Mouse (Mus musculus): Measurements from ENCODE around the gene Capn7. TPM values are rescaled to one million over a fixed set of nuclear protein-coding genes. Genes with fewer than 3 reads are reported as not detected.

Capn7 gene
- polyA plus RNA-seq, 1 experiment, result 6.7 TPM

DNA sequence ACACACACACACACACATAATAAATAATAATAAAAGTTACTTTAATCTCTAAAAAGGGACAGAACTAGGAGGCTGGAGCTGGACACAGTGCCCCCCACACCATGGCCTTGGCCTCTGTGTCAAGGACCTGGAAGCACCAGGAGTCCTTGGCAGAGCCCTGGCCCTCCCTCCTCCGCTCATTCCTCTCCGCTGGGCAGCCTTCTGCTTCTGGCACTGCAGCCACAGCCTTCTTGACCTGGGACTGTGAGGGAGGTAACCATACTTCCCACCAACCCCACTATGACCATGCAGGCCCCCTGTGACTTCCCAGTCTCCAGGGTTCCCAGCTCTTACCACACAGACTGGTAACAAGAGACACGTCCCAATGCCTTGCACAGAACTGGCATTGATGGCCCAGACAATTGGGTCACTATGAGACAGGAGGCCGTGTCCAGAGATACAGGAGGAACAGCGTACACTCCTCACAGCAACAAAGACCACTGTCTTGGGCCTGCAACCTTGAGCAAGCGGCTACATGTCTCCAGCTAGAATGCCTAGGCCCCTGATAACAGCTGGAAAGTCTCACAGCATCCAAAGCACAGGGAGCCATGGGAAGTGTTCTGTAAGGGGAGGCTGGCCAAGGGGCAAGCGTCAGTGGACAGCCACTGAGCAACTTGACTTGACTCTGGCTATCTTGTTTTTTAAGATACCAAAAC lies 57.6 kb downstream of the Capn7 start:
- H3K4me3 ChIP-seq (ENCODE audit: insufficient read depth, poor library complexity, severe bottlenecking), result no peak overlapping the region
- no peaks in the 10 kb centered on the region for H3K79me3 ChIP-seq (ENCODE audit: low read depth)
- H3ac ChIP-seq (ENCODE audit: control insufficient read depth, insufficient read length, low read depth), result no peak overlapping the region
- H3K36me3 ChIP-seq (ENCODE audit: control insufficient read depth, insufficient read depth), result no peaks in the 10 kb centered on the region
- no peaks in the 10 kb centered on the region for H3K79me2 ChIP-seq (ENCODE audit: control insufficient read depth, insufficient read depth)
- no peaks in the 10 kb centered on the region for H3K27me3 ChIP-seq (ENCODE audit: control insufficient read depth, insufficient read depth, insufficient read length)
- TF ChIP-seq CEBPB (IDR thresholded peaks at IDR 0.05; ENCODE audit: low read depth) (no peak), USF1 (IDR thresholded peaks at IDR 0.05; ENCODE audit: low read depth) (no peak), CTCF (IDR thresholded peaks at IDR 0.05; ENCODE audit: control insufficient read depth, insufficient read depth, insufficient read length) (no peak), MYOG (IDR thresholded peaks at IDR 0.05; ENCODE audit: control insufficient read depth, extremely low read depth, insufficient read length) (no peak), MYOD1 (IDR thresholded peaks at IDR 0.05; ENCODE audit: control insufficient read depth, insufficient read length, low read depth) (no peak), FOSL1 (IDR thresholded peaks at IDR 0.05; ENCODE audit: insufficient read depth, low read length, poor library complexity, severe bottlenecking) (no peak), MAX (IDR thresholded peaks at IDR 0.05) (no peak)

GRCm38 (mm10) chr14:31394822-31395532 lies 58.5 kb downstream of the Capn7 start:
- no peaks in the 10 kb centered on the region for H3K79me3 ChIP-seq (ENCODE audit: low read depth)
- H3K27me3 ChIP-seq (ENCODE audit: control insufficient read depth, insufficient read depth, insufficient read length), result no peaks in the 10 kb centered on the region
- no peak overlapping the region for H3ac ChIP-seq (ENCODE audit: control insufficient read depth, insufficient read length, low read depth)
- TF ChIP-seq MAX (IDR thresholded peaks at IDR 0.05) (no peak), FOSL1 (IDR thresholded peaks at IDR 0.05; ENCODE audit: insufficient read depth, low read length, poor library complexity, severe bottlenecking) (no peak), MYOG (IDR thresholded peaks at IDR 0.05; ENCODE audit: control insufficient read depth, extremely low read depth, insufficient read length) (no peak), CEBPB (IDR thresholded peaks at IDR 0.05; ENCODE audit: low read depth) (no peak), CTCF (IDR thresholded peaks at IDR 0.05; ENCODE audit: control insufficient read depth, insufficient read depth, insufficient read length) (no peak), USF1 (IDR thresholded peaks at IDR 0.05; ENCODE audit: low read depth) (no peak), MYOD1 (IDR thresholded peaks at IDR 0.05; ENCODE audit: control insufficient read depth, insufficient read length, low read depth) (no peak)
- no peaks in the 10 kb centered on the region for H3K36me3 ChIP-seq (ENCODE audit: control insufficient read depth, insufficient read depth)
- H3K79me2 ChIP-seq (ENCODE audit: control insufficient read depth, insufficient read depth), result no peaks in the 10 kb centered on the region
- H3K4me3 ChIP-seq (ENCODE audit: insufficient read depth, poor library complexity, severe bottlenecking), result no peak overlapping the region

DNA sequence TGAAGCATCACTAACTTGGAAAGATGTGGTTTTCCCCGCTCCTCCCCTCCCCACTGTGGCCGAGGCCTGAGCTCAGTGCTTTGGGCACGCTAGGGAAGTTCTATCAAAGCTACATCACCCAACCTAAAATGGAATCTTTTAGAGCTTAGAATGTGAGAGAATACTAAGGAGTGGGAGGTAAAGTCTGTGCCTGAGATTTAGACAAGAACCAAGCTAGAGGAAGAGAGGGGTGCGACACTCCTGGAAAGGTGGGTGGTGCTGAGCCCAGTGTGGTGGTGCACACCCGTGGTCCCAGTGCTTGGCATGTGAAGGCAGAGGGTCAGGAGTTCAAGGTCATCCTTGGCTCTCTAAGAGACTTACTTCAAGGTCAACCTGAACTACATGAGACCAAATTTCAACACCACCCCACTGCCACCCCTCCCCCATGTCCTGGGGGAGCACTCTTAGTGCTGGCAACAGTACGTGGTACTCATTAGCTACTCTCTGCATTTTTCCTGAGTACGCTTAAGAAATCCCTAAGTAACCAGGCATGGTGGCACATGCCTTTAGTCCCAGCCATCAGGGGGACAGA lies 59.3 kb downstream of the Capn7 start:
- Histone ChIP-seq H3ac (ENCODE audit: control insufficient read depth, insufficient read length, low read depth) (no peak overlapping the region), H3K36me3 (ENCODE audit: control insufficient read depth, insufficient read depth) (no peaks in the 10 kb centered on the region), H3K79me2 (ENCODE audit: control insufficient read depth, insufficient read depth) (no peaks in the 10 kb centered on the region), H3K4me3 (ENCODE audit: insufficient read depth, poor library complexity, severe bottlenecking) (no peak overlapping the region), H3K79me3 (ENCODE audit: low read depth) (no peaks in the 10 kb centered on the region), H3K27me3 (ENCODE audit: control insufficient read depth, insufficient read depth, insufficient read length) (no peaks in the 10 kb centered on the region)
- no peak for TF ChIP-seq CEBPB (IDR thresholded peaks at IDR 0.05; ENCODE audit: low read depth)
- TF ChIP-seq MYOG (IDR thresholded peaks at IDR 0.05; ENCODE audit: control insufficient read depth, extremely low read depth, insufficient read length), result no peak
- no peak for TF ChIP-seq USF1 (IDR thresholded peaks at IDR 0.05; ENCODE audit: low read depth)
- TF ChIP-seq MAX (IDR thresholded peaks at IDR 0.05), result no peak
- no peak for TF ChIP-seq MYOD1 (IDR thresholded peaks at IDR 0.05; ENCODE audit: control insufficient read depth, insufficient read length, low read depth)
- no peak for TF ChIP-seq CTCF (IDR thresholded peaks at IDR 0.05; ENCODE audit: control insufficient read depth, insufficient read depth, insufficient read length)
- no peak for TF ChIP-seq FOSL1 (IDR thresholded peaks at IDR 0.05; ENCODE audit: insufficient read depth, low read length, poor library complexity, severe bottlenecking)

- Histone ChIP-seq H3K36me3 (ENCODE audit: control insufficient read depth, insufficient read depth) (no peaks in the 10 kb centered on the region), H3K79me3 (ENCODE audit: low read depth) (no peaks in the 10 kb centered on the region)
- TF ChIP-seq MAX (IDR thresholded peaks at IDR 0.05) (no peak), USF1 (IDR thresholded peaks at IDR 0.05; ENCODE audit: low read depth) (no peak), MYOD1 (IDR thresholded peaks at IDR 0.05; ENCODE audit: control insufficient read depth, insufficient read length, low read depth) (no peak), MYOG (IDR thresholded peaks at IDR 0.05; ENCODE audit: control insufficient read depth, extremely low read depth, insufficient read length) (no peak), CTCF (IDR thresholded peaks at IDR 0.05; ENCODE audit: control insufficient read depth, insufficient read depth, insufficient read length) (no peak), CEBPB (IDR thresholded peaks at IDR 0.05; ENCODE audit: low read depth) (no peak), FOSL1 (IDR thresholded peaks at IDR 0.05; ENCODE audit: insufficient read depth, low read length, poor library complexity, severe bottlenecking) (no peak)
Measured at GRCm38 (mm10) chr14:31396428-31396827, 60.0 kb downstream of the Capn7 start.

GRCm38 (mm10) chr14:31397353-31397752 lies 60.9 kb downstream of the Capn7 start:
- Histone ChIP-seq H3K36me3 (ENCODE audit: control insufficient read depth, insufficient read depth) (no peaks in the 10 kb centered on the region), H3ac (ENCODE audit: control insufficient read depth, insufficient read length, low read depth) (no peak overlapping the region), H3K4me3 (ENCODE audit: insufficient read depth, poor library complexity, severe bottlenecking) (no peak overlapping the region), H3K79me3 (ENCODE audit: low read depth) (no peaks in the 10 kb centered on the region), H3K27me3 (ENCODE audit: control insufficient read depth, insufficient read depth, insufficient read length) (no peaks in the 10 kb centered on the region), H3K79me2 (ENCODE audit: control insufficient read depth, insufficient read depth) (peaks cover 4% of the 10 kb centered on the region)
- no peak for TF ChIP-seq MYOG (IDR thresholded peaks at IDR 0.05; ENCODE audit: control insufficient read depth, extremely low read depth, insufficient read length)
- TF ChIP-seq CEBPB (IDR thresholded peaks at IDR 0.05; ENCODE audit: low read depth), result no peak
- no peak for TF ChIP-seq FOSL1 (IDR thresholded peaks at IDR 0.05; ENCODE audit: insufficient read depth, low read length, poor library complexity, severe bottlenecking)
- TF ChIP-seq MAX (IDR thresholded peaks at IDR 0.05), result no peak
- TF ChIP-seq USF1 (IDR thresholded peaks at IDR 0.05; ENCODE audit: low read depth), result no peak
- TF ChIP-seq CTCF (IDR thresholded peaks at IDR 0.05; ENCODE audit: control insufficient read depth, insufficient read depth, insufficient read length), result no peak

More at GRCm38 (mm10) chr14:31396428-31396827, 60.0 kb downstream of the Capn7 start:
- no peaks in the 10 kb centered on the region for H3K27me3 ChIP-seq (ENCODE audit: control insufficient read depth, insufficient read depth, insufficient read length)
- H3K4me3 ChIP-seq (ENCODE audit: insufficient read depth, poor library complexity, severe bottlenecking), result no peak overlapping the region
- no peak overlapping the region for H3ac ChIP-seq (ENCODE audit: control insufficient read depth, insufficient read length, low read depth)
- H3K79me2 ChIP-seq (ENCODE audit: control insufficient read depth, insufficient read depth), result no peaks in the 10 kb centered on the region
